Mouse (Mus musculus): ENCODE results near the gene Ctdnep1.

DNA sequence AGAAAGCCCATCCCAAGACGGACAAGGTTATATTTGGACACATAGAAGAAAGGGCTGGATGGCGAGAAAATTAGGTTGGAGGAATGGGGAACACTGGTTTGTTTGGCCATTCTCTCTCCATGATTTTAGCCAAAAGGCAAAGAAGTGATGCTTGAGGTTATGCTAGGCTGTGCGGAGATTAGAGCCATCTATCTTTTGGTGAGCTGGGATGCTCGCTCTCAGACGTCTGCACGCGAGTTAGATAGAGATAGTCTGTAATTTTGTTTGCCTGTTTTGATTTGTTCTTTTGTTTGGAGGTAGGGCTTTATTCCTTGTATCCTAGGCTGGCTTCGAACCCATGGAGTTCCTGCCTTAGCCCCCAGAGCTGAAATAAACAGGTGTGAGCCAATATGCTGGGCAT is 20.2 kb downstream of the Ctdnep1 start:
- TF ChIP-seq POLR2A (IDR thresholded peaks at IDR 0.05; ENCODE audit: borderline replicate concordance, low read depth, low read length) (no peak), CTCF (IDR thresholded peaks at IDR 0.05; ENCODE audit: low read depth, low read length) (no peak)
